Mouse (Mus musculus): ENCODE data around the gene Olfr1395.

GRCm38 (mm10) chr11:49093861-49094660 lies 48.0 kb upstream of the Olfr1395 start:
- TF ChIP-seq CTCF (IDR thresholded peaks at IDR 0.05; ENCODE audit: insufficient read depth, low read length) (no peak), POLR2A (IDR thresholded peaks at IDR 0.05; ENCODE audit: borderline replicate concordance, extremely low read depth, low read depth, low read length) (no peak)

Measured in lung, adult 2 months (tissue).